Mouse (Mus musculus): ENCODE results near the gene Gtpbp2. TPM values are rescaled to one million over a fixed set of nuclear protein-coding genes. Genes with fewer than 3 reads are reported as not detected.

Gene Gtpbp2
- polyA plus RNA-seq, 1 experiment from 2014 or later = 37.9 TPM

GRCm38 (mm10) chr17:46168318-46168717 lies 7.5 kb downstream of the Gtpbp2 start:
- no peak overlapping the region for H3K27ac ChIP-seq (ENCODE audit: low read depth)
- H3K36me3 ChIP-seq (ENCODE audit: insufficient read depth) = peaks cover 89% of the 10 kb centered on the region
- DNase-seq (no peak), ATAC-seq (ENCODE audit: insufficient read depth) (peak; percentile 13; the same call in 1 of the 2 replicates)
- no peaks in the 10 kb centered on the region for H3K9me3 ChIP-seq (ENCODE audit: low read depth, low read length)
- H3K4me3 ChIP-seq (ENCODE audit: low read depth, low read length) = no peak overlapping the region
- H3K9ac ChIP-seq = no peak overlapping the region
- WGBS = 44% methylated on average over 5 of the region's 5 CpGs
- H3K4me1 ChIP-seq (ENCODE audit: insufficient read depth) = no peaks in the 10 kb centered on the region
- H3K4me2 ChIP-seq = no peak overlapping the region
- TF ChIP-seq CTCF (IDR thresholded peaks at IDR 0.05; ENCODE audit: low read depth) = no peak
- no peaks in the 10 kb centered on the region for H3K27me3 ChIP-seq (ENCODE audit: insufficient read depth, low read length)

DNA sequence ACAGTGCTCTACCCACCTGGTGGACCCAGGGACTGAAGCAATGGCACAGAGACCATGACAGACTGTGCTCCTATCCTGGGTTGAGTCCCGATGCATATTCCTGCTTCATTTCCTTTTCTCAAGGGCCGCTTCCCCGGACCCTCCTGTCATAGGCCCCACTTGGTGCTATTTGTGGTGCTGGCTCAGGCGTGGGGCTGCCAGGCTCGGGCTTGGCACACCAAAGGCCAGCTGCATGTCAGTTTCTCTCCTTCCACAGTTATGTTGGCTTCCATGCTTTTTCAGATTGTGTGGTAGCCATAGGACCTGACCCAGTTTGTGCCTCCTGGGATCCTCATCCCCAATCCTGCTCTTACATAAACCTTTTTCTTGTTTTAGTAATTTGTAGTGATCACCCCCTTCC lies 7.9 kb downstream of the Gtpbp2 start:
- Histone ChIP-seq H3K4me1 (ENCODE audit: insufficient read depth) (no peaks in the 10 kb centered on the region), H3K4me3 (ENCODE audit: low read depth, low read length) (no peak overlapping the region), H3K27ac (ENCODE audit: low read depth) (no peak overlapping the region), H3K9me3 (ENCODE audit: low read depth, low read length) (no peaks in the 10 kb centered on the region), H3K27me3 (ENCODE audit: insufficient read depth, low read length) (no peaks in the 10 kb centered on the region), H3K36me3 (ENCODE audit: insufficient read depth) (peaks cover 91% of the 10 kb centered on the region), H3K4me2 (no peak overlapping the region), H3K9ac (no peak overlapping the region)
- TF ChIP-seq CTCF (IDR thresholded peaks at IDR 0.05; ENCODE audit: low read depth) = no peak
- ATAC-seq (ENCODE audit: insufficient read depth) (no peak), DNase-seq (no peak)
- WGBS = 86% methylated on average over 5 of the region's 5 CpGs

DNA sequence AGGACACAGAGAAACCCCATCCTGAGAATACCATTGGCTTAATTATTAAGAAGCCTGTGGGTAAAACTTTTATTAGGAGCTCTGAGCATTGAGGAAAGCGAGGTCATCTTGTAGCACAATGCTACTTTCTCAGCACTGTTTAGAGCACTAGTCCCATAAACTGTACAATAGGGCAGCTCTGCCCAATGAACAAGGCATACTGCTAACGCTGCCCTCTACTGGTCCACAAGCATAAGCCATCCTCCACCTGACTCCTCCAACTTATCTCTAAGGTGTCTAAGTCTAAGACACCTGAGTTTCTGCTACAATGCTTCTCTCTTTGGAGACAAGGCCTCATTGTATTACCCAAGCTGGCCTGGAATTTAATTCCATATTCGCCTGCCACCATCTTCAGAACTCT lies 9.7 kb downstream of the Gtpbp2 start:
- Histone ChIP-seq H3K9me3 (ENCODE audit: low read depth, low read length) (no peaks in the 10 kb centered on the region), H3K9ac (no peak overlapping the region), H3K4me2 (no peak overlapping the region), H3K27ac (ENCODE audit: low read depth) (no peak overlapping the region), H3K4me1 (ENCODE audit: insufficient read depth) (no peaks in the 10 kb centered on the region), H3K27me3 (ENCODE audit: insufficient read depth, low read length) (no peaks in the 10 kb centered on the region), H3K36me3 (ENCODE audit: insufficient read depth) (peaks cover 85% of the 10 kb centered on the region), H3K4me3 (ENCODE audit: low read depth, low read length) (no peak overlapping the region)
- TF ChIP-seq CTCF (IDR thresholded peaks at IDR 0.05; ENCODE audit: low read depth) = peak; percentile 71
- DNase-seq (peak; percentile 65), ATAC-seq (ENCODE audit: insufficient read depth) (no peak)
- WGBS = 65% methylated on average over 3 of the region's 3 CpGs

DNA sequence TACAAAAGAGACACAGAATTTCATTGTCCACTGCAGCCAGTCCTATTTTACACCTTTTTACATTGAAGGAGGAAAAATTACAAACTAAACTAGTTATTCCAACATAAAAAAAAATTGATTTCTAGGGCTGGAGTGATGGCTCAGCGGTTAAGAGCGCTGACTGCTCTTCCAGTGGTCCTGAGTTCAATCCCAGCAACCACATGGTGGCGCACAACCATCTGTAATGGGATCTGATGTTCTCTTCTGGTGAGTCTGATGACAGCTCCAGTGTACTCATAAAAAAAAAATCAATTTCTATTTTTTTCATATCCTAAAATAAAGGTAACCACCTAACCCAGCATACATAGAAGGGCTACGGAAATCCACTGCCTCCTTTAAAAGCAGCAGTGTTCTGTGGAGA lies 21.4 kb downstream of the Gtpbp2 start:
- Histone ChIP-seq H3K4me1 (ENCODE audit: insufficient read depth) (no peaks in the 10 kb centered on the region), H3K4me3 (ENCODE audit: low read depth, low read length) (no peak overlapping the region), H3K4me2 (no peak overlapping the region), H3K27ac (ENCODE audit: low read depth) (no peak overlapping the region), H3K36me3 (ENCODE audit: insufficient read depth) (peaks cover 95% of the 10 kb centered on the region), H3K9me3 (ENCODE audit: low read depth, low read length) (no peaks in the 10 kb centered on the region), H3K9ac (no peak overlapping the region), H3K27me3 (ENCODE audit: insufficient read depth, low read length) (no peaks in the 10 kb centered on the region)
- 88% methylated on average over 4 of the region's 4 CpGs for WGBS
- DNase-seq (peak; percentile 24), ATAC-seq (ENCODE audit: insufficient read depth) (no peak)
- peak; percentile 41 for TF ChIP-seq CTCF (IDR thresholded peaks at IDR 0.05; ENCODE audit: low read depth)

- peaks cover 94% of the 10 kb centered on the region for H3K36me3 ChIP-seq (ENCODE audit: insufficient read depth)
- DNase-seq (no peak), ATAC-seq (ENCODE audit: insufficient read depth) (no peak)
- no peaks in the 10 kb centered on the region for H3K4me1 ChIP-seq (ENCODE audit: insufficient read depth)
- no peaks in the 10 kb centered on the region for H3K9me3 ChIP-seq (ENCODE audit: low read depth, low read length)
- WGBS = 89% methylated on average over 2 of the region's 2 CpGs
- no peak for TF ChIP-seq CTCF (IDR thresholded peaks at IDR 0.05; ENCODE audit: low read depth)
- H3K27me3 ChIP-seq (ENCODE audit: insufficient read depth, low read length) = no peaks in the 10 kb centered on the region
- H3K4me3 ChIP-seq (ENCODE audit: low read depth, low read length) = no peak overlapping the region
- no peak overlapping the region for H3K4me2 ChIP-seq
- H3K9ac ChIP-seq = no peak overlapping the region
- no peak overlapping the region for H3K27ac ChIP-seq (ENCODE audit: low read depth)
These were observed 28.0 kb downstream of the Gtpbp2 start for GRCm38 (mm10) chr17:46188829-46189228.

GRCm38 (mm10) chr17:46201151-46201550 lies 40.3 kb downstream of the Gtpbp2 start:
- Histone ChIP-seq H3K27me3 (ENCODE audit: insufficient read depth, low read length) (no peaks in the 10 kb centered on the region), H3K4me1 (ENCODE audit: insufficient read depth) (peaks cover 5% of the 10 kb centered on the region; the same call in 1 of the 2 replicates), H3K36me3 (ENCODE audit: insufficient read depth) (peaks cover 47% of the 10 kb centered on the region), H3K4me3 (ENCODE audit: low read depth, low read length) (peak overlapping the region; percentile 97), H3K4me2 (peak overlapping the region; percentile 78), H3K9me3 (ENCODE audit: low read depth, low read length) (no peaks in the 10 kb centered on the region), H3K9ac (peak overlapping the region; percentile 75; the same call in 1 of the 2 replicates), H3K27ac (ENCODE audit: low read depth) (no peak overlapping the region)
- no peak for TF ChIP-seq CTCF (IDR thresholded peaks at IDR 0.05; ENCODE audit: low read depth)
- DNase-seq = peak; percentile 40
- ATAC-seq (ENCODE audit: insufficient read depth) = no peak
- 43% methylated on average over 6 of the region's 6 CpGs for WGBS

- H3K27me3 ChIP-seq (ENCODE audit: insufficient read depth, low read length) = no peaks in the 10 kb centered on the region
- ATAC-seq (ENCODE audit: insufficient read depth) (peak; percentile 96), DNase-seq (peak; percentile 98)
- peak within 1 kb of the TSS; percentile 97 for H3K4me3 ChIP-seq (ENCODE audit: low read depth, low read length)
- H3K27ac ChIP-seq (ENCODE audit: low read depth) = peak within 1 kb of the TSS; percentile 90
- peak within 1 kb of the TSS; percentile 78 for H3K4me2 ChIP-seq
- no peaks in the 10 kb centered on the region for H3K9me3 ChIP-seq (ENCODE audit: low read depth, low read length)
- no peak for TF ChIP-seq CTCF (IDR thresholded peaks at IDR 0.05; ENCODE audit: low read depth)
- peaks cover 5% of the 10 kb centered on the region; the same call in 1 of the 2 replicates for H3K4me1 ChIP-seq (ENCODE audit: insufficient read depth)
- peaks cover 47% of the 10 kb centered on the region for H3K36me3 ChIP-seq (ENCODE audit: insufficient read depth)
- H3K9ac ChIP-seq = peak within 1 kb of the TSS; percentile 85
- under 1% methylated on average over 66 of the region's 66 CpGs for WGBS
These were observed 41.7 kb downstream of the Gtpbp2 start, which contains the start of the genes Polh and Xpo5 for GRCm38 (mm10) chr17:46202421-46203071. Gene Polh, minus strand, starts transcription at chr17:46202645. Gene Xpo5, plus strand, starts transcription at chr17:46202782.

Measured in lung, embryonic 14.5 days (tissue).